Mouse (Mus musculus): Measurements from ENCODE around the gene Cd300c. TPM values are rescaled to one million over a fixed set of nuclear protein-coding genes. Genes with fewer than 3 reads are reported as not detected.

Cd300c gene
- total RNA-seq, 4 experiments from 2014 or later: not detected

Other genes starting within 250 kb of the Cd300c start
- gene Dnaic2, start 241.7 kb downstream of the Cd300c start, total RNA-seq (2022): 1 to 10 TPM; 1.9 to 2.6 (median 2.2) TPM
- gene Kif19a, start 203.8 kb downstream of the Cd300c start, total RNA-seq (2022): 1 to 10 TPM; 2.7 to 4.5 (median 3.8) TPM
- gene Btbd17, start 173.2 kb downstream of the Cd300c start, total RNA-seq (2022): 10 to 100 TPM; 15.3 to 19.6 (median 17.4) TPM
- not detected for gene Gpr142, start 170.2 kb downstream of the Cd300c start, total RNA-seq (2022)
- 1 to 10 TPM; 4.3 to 7.2 (median 4.8) TPM for gene Gprc5c, start 118.0 kb downstream of the Cd300c start, total RNA-seq (2022)
- 1 to 10 TPM in 2 of 4 experiments, under 1 TPM in 2; 0.39 to 1.3 (median 0.80) TPM for gene Cd300a, start 79.1 kb downstream of the Cd300c start, total RNA-seq (2022)
- under 1 TPM in 2 of 4 experiments, not detected in 2; 0.25 to 0.48 TPM for gene Cd300lb, start 34.8 kb downstream of the Cd300c start, total RNA-seq (2022)
- gene Cd300ld, start 20.8 kb upstream of the Cd300c start, total RNA-seq (2022): under 1 TPM in 2 of 4 experiments, not detected in 2; 0.20 to 0.45 TPM
- gene Cd300c2, start 32.7 kb upstream of the Cd300c start, total RNA-seq (2022): 10 to 100 TPM in 2 of 4 experiments, 1 to 10 TPM in 2; 3.8 to 26.2 (median 12.4) TPM
- not detected for gene Cd300ld2, start 47.0 kb upstream of the Cd300c start, total RNA-seq (2022)
- 1 to 10 TPM in 3 of 4 experiments, under 1 TPM in 1; 0.69 to 3.5 (median 1.8) TPM for gene Cd300ld4, start 57.9 kb upstream of the Cd300c start, total RNA-seq (2022)
- gene Cd300ld5, start 68.6 kb upstream of the Cd300c start, total RNA-seq (2022): 1 to 10 TPM in 1 of 4 experiments, under 1 TPM in 1, not detected in 2; 0.45 to 4.0 TPM
- gene Cd300ld3, start 79.3 kb upstream of the Cd300c start, total RNA-seq (2022): 1 to 10 TPM in 2 of 4 experiments, under 1 TPM in 1, not detected in 1; 0.45 to 3.7 (median 3.6) TPM
- under 1 TPM in 3 of 4 experiments, not detected in 1; 0.14 to 0.20 (median 0.18) TPM for gene Cd300e, start 93.0 kb upstream of the Cd300c start, total RNA-seq (2022)
- gene Rab37, start 122.3 kb upstream of the Cd300c start, total RNA-seq (2022): 1 to 10 TPM; 2.8 to 4.0 (median 3.9) TPM
- gene Cd300lf, start 164.8 kb upstream of the Cd300c start, total RNA-seq (2022): 1 to 10 TPM in 3 of 4 experiments, under 1 TPM in 1; 0.62 to 4.3 (median 1.7) TPM
- gene Slc9a3r1, start 194.2 kb upstream of the Cd300c start, total RNA-seq (2022): 10 to 100 TPM; 68.3 to 84.2 (median 77.1) TPM
- 10 to 100 TPM; 12.5 to 19.8 (median 16.1) TPM for gene Tmem104, start 218.3 kb upstream of the Cd300c start, total RNA-seq (2022)
- gene Nat9, start 218.7 kb upstream of the Cd300c start, total RNA-seq (2022): 10 to 100 TPM; 20.4 to 25.2 (median 22.5) TPM

Measured in layer of hippocampus, adult 8-10 months (tissue).